ENCODE assay signal across 13 mouse cellular contexts in genomic region chr4:127861319-127862117, GRCm38 (mm10).
A peak's percentile ranks its signal among the peaks of the same experiment; 100 is the strongest.
DNase-seq lines count a peak whose midpoint lies in the region; ATAC-seq lines count a peak whose summit lies in the region.
"Had no signal": no experiment of that assay in that cellular context is flagged by ENCODE, and none has a peak within 500 bp of the region (broad histone marks: within the 10 kb centered on the region; RNA-seq: fewer than 3 reads in every experiment).

No protein-coding gene starts in this region.

- H3K36me3 ChIP-seq in hindbrain, embryonic 10.5 days: no peaks in the 10 kb centered on the region
- no peaks in the 10 kb centered on the region for H3K36me3 ChIP-seq in hindbrain, embryonic 16.5 days (ENCODE audit: control insufficient read depth, insufficient read depth, low read length)
- no peaks in the 10 kb centered on the region for H3K36me3 ChIP-seq in forebrain, embryonic 16.5 days (ENCODE audit: control insufficient read depth, insufficient read depth)
- H3K36me3 ChIP-seq in limb, embryonic 10.5 days: no peaks in the 10 kb centered on the region
- H3K36me3 ChIP-seq: embryonic facial prominence, embryonic 12.5 days; intestine, embryonic 15.5 days; liver, embryonic 15.5 days; neural tube, embryonic 13.5 days had no signal

- H3K27ac ChIP-seq in hindbrain, embryonic 10.5 days: peak overlapping the region; percentile 40
- no peak overlapping the region for H3K27ac ChIP-seq in hindbrain, embryonic 16.5 days (ENCODE audit: low read depth, low read length)
- H3K27ac ChIP-seq in forebrain, embryonic 16.5 days (ENCODE audit: low read length): peak overlapping the region; percentile 78
- no peak overlapping the region for H3K27ac ChIP-seq in limb, embryonic 10.5 days
- H3K27ac ChIP-seq: embryonic facial prominence, embryonic 12.5 days; intestine, embryonic 15.5 days; liver, embryonic 15.5 days; neural tube, embryonic 13.5 days had no signal

- no peak overlapping the region for H3K4me3 ChIP-seq in hindbrain, embryonic 10.5 days
- no peak overlapping the region for H3K4me3 ChIP-seq in hindbrain, embryonic 16.5 days (ENCODE audit: low read length)
- no peak overlapping the region for H3K4me3 ChIP-seq in forebrain, embryonic 16.5 days (replicated peaks; ENCODE audit: low read length)
- no peak overlapping the region for H3K4me3 ChIP-seq in limb, embryonic 10.5 days
- H3K4me3 ChIP-seq: embryonic facial prominence, embryonic 12.5 days; intestine, embryonic 15.5 days; liver, embryonic 15.5 days; megakaryocyte, embryonic 14.5 days; neural tube, embryonic 13.5 days had no signal

- no peak overlapping the region for H3K9ac ChIP-seq in hindbrain, embryonic 16.5 days (ENCODE audit: low read depth, low read length)
- no peak overlapping the region for H3K9ac ChIP-seq in forebrain, embryonic 16.5 days (replicated peaks; ENCODE audit: low read depth, low read length)
- H3K9ac ChIP-seq: embryonic facial prominence, embryonic 12.5 days; intestine, embryonic 15.5 days; liver, embryonic 15.5 days; neural tube, embryonic 13.5 days had no signal

- ATAC-seq in hindbrain, embryonic 16.5 days: no peak
- ATAC-seq in forebrain, embryonic 16.5 days: peak; percentile 95
- no peak for ATAC-seq in CD4-positive, CD25-positive, alpha-beta regulatory T cell, adult 4 months
- ATAC-seq: intestine, embryonic 15.5 days had no signal

- H3K4me1 ChIP-seq in hindbrain, embryonic 10.5 days (replicated peaks): peaks cover 14% of the 10 kb centered on the region
- no peaks in the 10 kb centered on the region for H3K4me1 ChIP-seq in hindbrain, embryonic 16.5 days (ENCODE audit: control insufficient read depth, insufficient read depth, low read depth, low read length)
- peaks cover 9% of the 10 kb centered on the region for H3K4me1 ChIP-seq in forebrain, embryonic 16.5 days (replicated peaks; ENCODE audit: control insufficient read depth, insufficient read depth, low read length)
- H3K4me1 ChIP-seq in limb, embryonic 10.5 days: no peaks in the 10 kb centered on the region
- H3K4me1 ChIP-seq: embryonic facial prominence, embryonic 12.5 days; intestine, embryonic 15.5 days; liver, embryonic 15.5 days; megakaryocyte, embryonic 14.5 days had no signal

- WGBS in hindbrain, embryonic 10.5 days: 64% methylated on average over 16 of the region's 16 CpGs
- WGBS in hindbrain, embryonic 16.5 days: 44% methylated on average over 16 of the region's 16 CpGs
- 32% methylated on average over 16 of the region's 16 CpGs for WGBS in forebrain, embryonic 16.5 days
- WGBS in limb, embryonic 10.5 days: 77% methylated on average over 16 of the region's 16 CpGs

- DNase-seq in hindbrain, embryonic 10.5 days (ENCODE audit: low spot score): no peak
- DNase-seq in ZHBTc4 (ENCODE audit: low read depth, low spot score): peak; percentile 38
- peak; percentile 59 to 72 for DNase-seq in left cerebral cortex, postnatal 14 days (ENCODE audit: low spot score in 2 of 2)
- DNase-seq in limb, embryonic 10.5 days (ENCODE audit: low spot score): no peak
- DNase-seq in neural tube, embryonic 10.5 days (ENCODE audit: extremely low spot score, low spot score): no peak

- no peak overlapping the region for H3K4me2 ChIP-seq in hindbrain, embryonic 16.5 days (ENCODE audit: low read length)
- H3K4me2 ChIP-seq in forebrain, embryonic 16.5 days (ENCODE audit: low read length): peak overlapping the region; percentile 18; the same call in 1 of the 2 replicates
- H3K4me2 ChIP-seq: embryonic facial prominence, embryonic 12.5 days; intestine, embryonic 15.5 days; liver, embryonic 15.5 days; neural tube, embryonic 13.5 days had no signal

- no peaks in the 10 kb centered on the region for H3K27me3 ChIP-seq in hindbrain, embryonic 10.5 days (ENCODE audit: insufficient read depth, poor library complexity, severe bottlenecking)
- H3K27me3 ChIP-seq in hindbrain, embryonic 16.5 days (replicated peaks; ENCODE audit: control insufficient read depth, insufficient read depth, low read length): no peaks in the 10 kb centered on the region
- H3K27me3 ChIP-seq in forebrain, embryonic 16.5 days (replicated peaks; ENCODE audit: control insufficient read depth, insufficient read depth, low read length): no peaks in the 10 kb centered on the region
- no peaks in the 10 kb centered on the region for H3K27me3 ChIP-seq in limb, embryonic 10.5 days (ENCODE audit: low read depth, poor library complexity, severe bottlenecking)
- H3K27me3 ChIP-seq: embryonic facial prominence, embryonic 12.5 days; intestine, embryonic 15.5 days; liver, embryonic 15.5 days; megakaryocyte, embryonic 14.5 days; neural tube, embryonic 13.5 days had no signal

- H3K9me3 ChIP-seq in hindbrain, embryonic 10.5 days: no peaks in the 10 kb centered on the region
- H3K9me3 ChIP-seq in hindbrain, embryonic 16.5 days (ENCODE audit: control insufficient read depth, low read length): no peaks in the 10 kb centered on the region
- no peaks in the 10 kb centered on the region for H3K9me3 ChIP-seq in forebrain, embryonic 16.5 days (ENCODE audit: control insufficient read depth, low read length)
- H3K9me3 ChIP-seq in limb, embryonic 10.5 days (replicated peaks): no peaks in the 10 kb centered on the region
- H3K9me3 ChIP-seq: embryonic facial prominence, embryonic 12.5 days; intestine, embryonic 15.5 days; neural tube, embryonic 13.5 days had no signal

- intact Hi-C loops in left cerebral cortex, postnatal 14 days (cut with DNase I): no loop called here

Comparison
In these comparisons a context has a peak if more than half of its experiments do, and no peak if none do; other contexts are left out.
1. H3K27ac ChIP-seq: peak in hindbrain, embryonic 10.5 days (single experiment) and forebrain, embryonic 16.5 days (single experiment); none in hindbrain, embryonic 16.5 days (single experiment) and limb, embryonic 10.5 days (single experiment).
2. DNase-seq: peak in ZHBTc4 (single experiment) and left cerebral cortex, postnatal 14 days (2 of 2); none in hindbrain, embryonic 10.5 days (single experiment), limb, embryonic 10.5 days (single experiment) and neural tube, embryonic 10.5 days (single experiment).